Mouse (Mus musculus) lung, embryonic 14.5 days (tissue): ENCODE measurements around the gene Serpine2. TPM values are rescaled to one million over a fixed set of nuclear protein-coding genes. Genes with fewer than 3 reads are reported as not detected.

Experiments used
- ATAC-seq: fragments of 200-750 bp; cut with Nextera tagmentation; 2 replicates; pipeline ENCODE4 v1.8.0; 2017; ENCODE audit warnings: mild to moderate bottlenecking, moderate TSS enrichment, moderate library complexity; ENCODE audit not compliant: insufficient read depth
- DNase-seq: peaks from one replicate; pipeline ENCODE4 v3.0.0-alpha.2; 2015
- H3K27ac ChIP-seq: fragments of 300-500 bp; sonication (generic); 2 replicates; pipeline ENCODE4 v1.5.1; 2014; ENCODE audit warnings: low read depth, mild to moderate bottlenecking, moderate library complexity
- H3K27me3 ChIP-seq: fragments of 300-500 bp; sonication (generic); 2 replicates; pipeline ENCODE4 v1.6.1; 2014; ENCODE audit warnings: low read length, control low read depth; ENCODE audit not compliant: insufficient read depth
- H3K36me3 ChIP-seq: fragments of 300-500 bp; sonication (generic); 2 replicates; pipeline ENCODE4 v1.6.1; 2014; ENCODE audit warnings: control low read depth; ENCODE audit not compliant: insufficient read depth
- H3K4me1 ChIP-seq: fragments of 300-500 bp; sonication (generic); 2 replicates; pipeline ENCODE4 v1.6.1; 2014; ENCODE audit warnings: antibody characterized with exemption, control low read depth; ENCODE audit not compliant: insufficient read depth
- H3K4me2 ChIP-seq: fragments of 300-500 bp; sonication (generic); 2 replicates; pipeline ENCODE4 v1.6.1; 2014; ENCODE audit warnings: mild to moderate bottlenecking
- H3K4me3 ChIP-seq: fragments of 300-500 bp; sonication (generic); 2 replicates; pipeline ENCODE4 v1.5.1; 2014; ENCODE audit warnings: low read depth, low read length
- H3K9ac ChIP-seq: fragments of 300-500 bp; sonication (generic); 2 replicates; pipeline ENCODE4 v1.6.1; 2014
- H3K9me3 ChIP-seq: fragments of 300-500 bp; sonication (generic); 2 replicates; pipeline ENCODE4 v1.6.1; 2016; ENCODE audit warnings: low read depth, low read length, control low read depth
- CTCF ChIP-seq: IDR thresholded peaks from 2 replicates; pipeline ENCODE4 v1.5.1; 2016; ENCODE audit warnings: antibody characterized with exemption, low read depth
- WGBS: fragments of 180-500 bp; shearing (Covaris S2); extraction: QIAGEN DNeasy Blood & Tissue Kit; methylation state at CpG from one replicate; pipeline ENCODE4 v1.1.7; 2014; 5-methylcytosine and 5-hydroxymethylcytosine counted together
- polyA plus RNA-seq: library from polyadenylated mRNA; unstranded; fragments of >200 nt; fragmentation: Nextera tagmentation; extraction: Ambion mirVana; gene quantifications from 2 replicates; pipeline ENCODE4 v1.2.1, GENCODE M21; 2014

Gene Serpine2
- polyA plus RNA-seq, 1 experiment from 2014 or later = 341 TPM

DNA sequence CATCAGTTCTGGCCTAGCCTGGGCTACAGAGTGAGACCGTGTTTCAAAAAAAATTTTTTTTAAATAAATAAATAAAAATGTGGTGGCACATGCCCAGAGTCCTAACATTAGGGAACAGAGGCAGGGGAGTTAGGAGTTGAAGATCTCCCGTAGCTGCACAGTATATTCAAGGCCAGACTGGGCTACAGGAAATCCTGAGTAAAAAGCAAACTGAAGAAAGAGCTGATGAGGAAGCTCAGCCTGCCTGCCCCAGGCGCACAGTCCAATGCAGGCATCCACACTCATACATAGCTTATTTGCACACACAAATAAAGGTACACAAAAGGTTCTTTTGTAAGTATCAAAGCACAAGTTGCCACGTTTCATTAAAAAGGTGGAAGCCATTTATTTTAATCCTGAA, 103.4 kb downstream of the Serpine2 start:
- no peaks in the 10 kb centered on the region for H3K9me3 ChIP-seq
- H3K9ac ChIP-seq = no peak overlapping the region
- ATAC-seq (no peak), DNase-seq (no peak)
- no peak for TF ChIP-seq CTCF
- H3K27me3 ChIP-seq = no peaks in the 10 kb centered on the region
- 0 out of 2 replicates have a peak, but pooled peaks cover 4% of the 10 kb centered on the region for H3K4me1 ChIP-seq
- WGBS = 65% methylated on average over 4 of the region's 4 CpGs
- no peaks in the 10 kb centered on the region for H3K36me3 ChIP-seq
- H3K4me2 ChIP-seq = no peak overlapping the region
- H3K4me3 ChIP-seq = no peak overlapping the region
- 0 out of 2 replicates have a peak overlapping the region, but pooled peaks have one; percentile 34 for H3K27ac ChIP-seq

DNA sequence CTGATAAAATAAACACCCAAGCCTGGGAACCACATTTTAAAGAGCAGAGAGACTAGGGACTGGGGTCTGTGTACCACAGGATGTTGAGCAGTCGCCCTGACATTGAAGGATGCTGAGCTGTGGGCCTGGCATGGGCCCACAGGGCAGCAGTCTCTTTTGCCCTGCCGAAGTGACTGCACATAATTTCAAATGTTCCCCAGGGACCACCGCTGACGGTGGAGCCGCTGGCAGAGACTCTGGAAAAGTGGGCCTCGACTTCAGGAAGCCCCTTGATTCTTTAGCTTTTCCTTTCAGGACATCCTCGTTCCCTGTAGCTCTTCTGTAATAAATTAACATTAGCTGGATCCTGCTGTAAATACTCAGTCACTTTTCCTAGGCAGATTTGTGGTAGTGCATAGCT, 103.8 kb downstream of the Serpine2 start:
- no peak overlapping the region for H3K4me2 ChIP-seq
- no peak for ATAC-seq
- no peaks in the 10 kb centered on the region for H3K9me3 ChIP-seq
- H3K36me3 ChIP-seq = no peaks in the 10 kb centered on the region
- H3K4me3 ChIP-seq = no peak overlapping the region
- no peak overlapping the region for H3K9ac ChIP-seq
- H3K27ac ChIP-seq = 0 out of 2 replicates have a peak overlapping the region, but pooled peaks have one; percentile 34
- 0 out of 2 replicates have a peak, but pooled peaks cover 4% of the 10 kb centered on the region for H3K4me1 ChIP-seq
- no peaks in the 10 kb centered on the region for H3K27me3 ChIP-seq
- TF ChIP-seq CTCF = no peak
- peak; percentile 31 for DNase-seq
- WGBS = 43% methylated on average over 7 of the region's 7 CpGs

DNA sequence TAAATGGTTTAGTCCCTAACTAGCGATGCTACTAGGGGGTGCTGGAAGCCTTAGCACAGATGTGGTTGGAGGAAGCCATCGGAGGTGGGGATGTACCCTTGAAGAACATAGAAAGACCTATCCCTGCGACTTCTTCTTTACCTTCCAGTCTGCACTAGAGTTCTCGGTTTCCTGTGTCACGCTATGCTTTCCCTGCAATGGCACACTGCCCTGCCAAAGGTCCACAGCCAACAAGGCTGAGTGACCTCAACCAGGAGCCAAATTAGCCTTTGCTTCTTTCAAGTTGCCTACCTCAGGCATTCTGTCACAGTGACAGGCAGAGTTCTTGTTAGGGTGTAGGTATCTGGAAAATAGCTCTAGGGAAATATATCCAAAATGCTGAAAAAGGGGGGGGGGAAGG, 104.6 kb downstream of the Serpine2 start:
- 87% methylated on average over 5 of the region's 5 CpGs for WGBS
- H3K27ac ChIP-seq = no peak overlapping the region
- no peaks in the 10 kb centered on the region for H3K36me3 ChIP-seq
- no peak overlapping the region for H3K4me2 ChIP-seq
- no peak overlapping the region for H3K9ac ChIP-seq
- TF ChIP-seq CTCF = no peak
- ATAC-seq = no peak
- DNase-seq = no peak
- no peaks in the 10 kb centered on the region for H3K9me3 ChIP-seq
- no peaks in the 10 kb centered on the region for H3K27me3 ChIP-seq
- no peak overlapping the region for H3K4me3 ChIP-seq
- 0 out of 2 replicates have a peak, but pooled peaks cover 4% of the 10 kb centered on the region for H3K4me1 ChIP-seq

DNA sequence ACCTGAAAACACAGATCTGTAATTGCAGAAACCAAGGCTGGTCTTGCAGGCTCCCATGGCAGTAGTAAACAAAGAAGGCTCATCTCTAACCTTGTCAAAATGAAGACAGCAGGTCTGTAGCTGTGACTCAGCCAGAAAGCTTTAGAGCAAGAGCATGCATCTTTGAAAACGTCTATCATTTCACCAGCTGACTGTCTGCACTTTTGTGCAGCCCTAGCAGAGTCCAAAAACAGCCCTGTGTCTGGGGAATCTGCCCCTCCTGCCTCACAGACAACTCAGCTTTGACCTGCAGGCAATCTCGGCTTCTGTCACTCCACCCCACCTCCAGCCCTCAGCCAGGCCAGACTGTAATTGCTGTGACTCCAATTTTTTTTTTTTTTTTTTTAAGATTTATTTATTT, 105.6 kb downstream of the Serpine2 start:
- no peak for DNase-seq
- Histone ChIP-seq H3K4me3 (no peak overlapping the region), H3K27me3 (no peaks in the 10 kb centered on the region), H3K4me1 (no peaks in the 10 kb centered on the region), H3K27ac (no peak overlapping the region), H3K9ac (no peak overlapping the region), H3K9me3 (no peaks in the 10 kb centered on the region), H3K36me3 (no peaks in the 10 kb centered on the region), H3K4me2 (no peak overlapping the region)
- no peak for ATAC-seq
- 34% methylated on average over 2 of the region's 2 CpGs for WGBS
- no peak for TF ChIP-seq CTCF

DNA sequence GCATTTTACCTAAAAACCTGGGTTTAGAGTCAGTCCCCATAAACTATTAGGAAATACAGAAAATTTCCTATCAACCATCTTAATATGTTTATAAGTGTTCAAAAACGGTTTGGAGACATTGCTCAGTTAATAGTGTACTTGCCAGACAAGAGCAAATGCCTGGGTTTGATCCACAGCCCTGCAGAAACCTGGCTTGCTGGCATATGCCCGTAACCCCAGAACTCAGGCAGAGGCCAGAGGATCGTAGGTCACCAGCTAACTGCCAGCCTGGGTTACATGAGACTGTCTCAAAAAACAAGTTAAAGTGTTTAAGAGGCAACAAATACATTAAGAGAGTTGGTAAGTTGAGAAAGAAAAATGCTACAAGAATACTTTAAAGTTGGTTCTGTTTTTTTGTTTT, 106.0 kb downstream of the Serpine2 start:
- ATAC-seq = no peak
- Histone ChIP-seq H3K4me1 (no peaks in the 10 kb centered on the region), H3K9me3 (no peaks in the 10 kb centered on the region), H3K27me3 (no peaks in the 10 kb centered on the region), H3K27ac (no peak overlapping the region), H3K4me2 (no peak overlapping the region), H3K4me3 (no peak overlapping the region), H3K36me3 (no peaks in the 10 kb centered on the region), H3K9ac (no peak overlapping the region)
- WGBS = 88% methylated on average over 3 of the region's 3 CpGs
- DNase-seq = no peak
- no peak for TF ChIP-seq CTCF

DNA sequence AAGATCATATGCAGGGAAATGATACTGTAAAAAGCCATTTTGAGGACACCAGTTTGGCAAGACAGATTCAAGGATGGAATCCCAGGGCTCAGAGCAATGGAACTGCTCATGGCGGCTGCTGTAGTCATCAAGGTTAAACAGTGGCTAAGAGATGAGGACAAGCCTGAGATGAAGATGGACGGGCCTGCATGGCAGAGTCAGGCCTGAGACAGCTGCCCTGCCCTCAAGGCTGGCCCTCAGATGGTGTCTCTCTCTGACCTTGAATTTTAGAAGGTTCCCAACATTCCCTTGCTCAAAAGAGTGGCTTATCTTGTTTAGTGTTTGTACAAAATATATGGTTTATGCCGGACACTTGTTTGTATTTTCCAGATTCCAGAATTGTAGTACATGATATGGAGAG, 107.5 kb downstream of the Serpine2 start:
- Histone ChIP-seq H3K36me3 (no peaks in the 10 kb centered on the region), H3K27ac (no peak overlapping the region), H3K4me3 (no peak overlapping the region), H3K4me2 (no peak overlapping the region), H3K9me3 (no peaks in the 10 kb centered on the region), H3K9ac (no peak overlapping the region), H3K27me3 (no peaks in the 10 kb centered on the region), H3K4me1 (no peaks in the 10 kb centered on the region)
- no peak for ATAC-seq
- no peak for TF ChIP-seq CTCF
- DNase-seq = no peak
- 75% methylated on average over 3 of the region's 3 CpGs for WGBS

DNA sequence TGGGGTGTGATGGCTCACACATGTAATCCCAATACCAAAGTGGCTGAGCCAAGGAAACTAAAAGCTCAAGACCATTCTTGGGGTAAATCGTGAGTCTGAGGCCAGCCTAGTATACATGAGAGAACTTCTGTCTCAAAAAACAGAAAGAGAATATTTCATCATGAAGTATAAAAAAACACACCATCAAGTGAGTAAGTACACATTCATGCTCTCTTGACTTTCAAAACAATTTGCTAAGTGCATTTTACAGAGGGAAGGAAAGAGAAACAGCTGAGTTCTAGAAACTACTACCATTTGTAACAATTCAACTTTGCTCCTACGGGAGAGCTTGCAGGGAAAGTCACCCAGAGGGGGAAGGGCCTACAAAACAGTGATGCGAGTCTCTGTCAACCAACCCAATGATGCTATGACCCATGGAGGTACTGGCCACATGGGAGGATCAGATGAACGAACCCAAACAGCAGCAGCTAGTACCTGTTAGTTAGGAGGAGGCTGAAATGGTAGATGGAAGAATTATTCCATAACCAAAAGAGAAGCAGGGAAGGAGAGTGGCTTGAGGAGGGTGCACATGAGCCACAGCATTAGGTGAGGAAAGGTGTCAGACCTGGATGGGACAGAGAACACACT, 108.2 kb downstream of the Serpine2 start:
- H3K4me2 ChIP-seq = no peak overlapping the region
- WGBS = 68% methylated on average over 4 of the region's 4 CpGs
- H3K27ac ChIP-seq = no peak overlapping the region
- no peaks in the 10 kb centered on the region for H3K36me3 ChIP-seq
- no peaks in the 10 kb centered on the region for H3K4me1 ChIP-seq
- H3K4me3 ChIP-seq = no peak overlapping the region
- H3K27me3 ChIP-seq = no peaks in the 10 kb centered on the region
- no peak overlapping the region for H3K9ac ChIP-seq
- TF ChIP-seq CTCF = no peak
- DNase-seq (no peak), ATAC-seq (no peak)
- no peaks in the 10 kb centered on the region for H3K9me3 ChIP-seq
